Mouse (Mus musculus): ENCODE results near the gene Olfr52. TPM values are rescaled to one million over a fixed set of nuclear protein-coding genes. Genes with fewer than 3 reads are reported as not detected.
"Not testable (repeated sequence)": the region's sequence is repeated elsewhere in the genome, so short reads cannot be mapped to it uniquely, and the experiment has no call there.

The Olfr52 gene
- polyA plus RNA-seq, 1 experiment: not detected

GRCm38 (mm10) chr2:86179950-86180349 lies 5.5 kb downstream of the Olfr52 start:
- no peak overlapping the region for H3K4me3 ChIP-seq (ENCODE audit: insufficient read depth, poor library complexity, severe bottlenecking)
- H3K79me3 ChIP-seq (ENCODE audit: low read depth): no peaks in the 10 kb centered on the region
- no peaks in the 10 kb centered on the region for H3K79me2 ChIP-seq (ENCODE audit: control insufficient read depth, insufficient read depth)
- TF ChIP-seq MYOG (IDR thresholded peaks at IDR 0.05; ENCODE audit: control insufficient read depth, extremely low read depth, insufficient read length) (no peak), MAX (IDR thresholded peaks at IDR 0.05) (no peak), MYOD1 (IDR thresholded peaks at IDR 0.05; ENCODE audit: control insufficient read depth, insufficient read length, low read depth) (no peak), CEBPB (IDR thresholded peaks at IDR 0.05; ENCODE audit: low read depth) (no peak), FOSL1 (IDR thresholded peaks at IDR 0.05; ENCODE audit: insufficient read depth, low read length, poor library complexity, severe bottlenecking) (no peak), USF1 (IDR thresholded peaks at IDR 0.05; ENCODE audit: low read depth) (no peak), CTCF (IDR thresholded peaks at IDR 0.05; ENCODE audit: control insufficient read depth, insufficient read depth, insufficient read length) (no peak)
- H3K27me3 ChIP-seq (ENCODE audit: control insufficient read depth, insufficient read depth, insufficient read length): no peaks in the 10 kb centered on the region
- H3ac ChIP-seq (ENCODE audit: control insufficient read depth, insufficient read length, low read depth): no peak overlapping the region
- H3K36me3 ChIP-seq (ENCODE audit: control insufficient read depth, insufficient read depth): no peaks in the 10 kb centered on the region

GRCm38 (mm10) chr2:86177720-86178119 lies 7.8 kb downstream of the Olfr52 start, which contains the start of gene Olfr1044:
Olfr1044 (minus strand) TSS chr2:86177820.
- no peaks in the 10 kb centered on the region for H3K36me3 ChIP-seq (ENCODE audit: control insufficient read depth, insufficient read depth)
- H3K4me3 ChIP-seq (ENCODE audit: insufficient read depth, poor library complexity, severe bottlenecking): no peak within 1 kb of the TSS
- no peaks in the 10 kb centered on the region for H3K27me3 ChIP-seq (ENCODE audit: control insufficient read depth, insufficient read depth, insufficient read length)
- TF ChIP-seq USF1 (IDR thresholded peaks at IDR 0.05; ENCODE audit: low read depth) (no peak), CEBPB (IDR thresholded peaks at IDR 0.05; ENCODE audit: low read depth) (no peak), MAX (IDR thresholded peaks at IDR 0.05) (no peak), MYOG (IDR thresholded peaks at IDR 0.05; ENCODE audit: control insufficient read depth, extremely low read depth, insufficient read length) (no peak), FOSL1 (IDR thresholded peaks at IDR 0.05; ENCODE audit: insufficient read depth, low read length, poor library complexity, severe bottlenecking) (no peak), MYOD1 (IDR thresholded peaks at IDR 0.05; ENCODE audit: control insufficient read depth, insufficient read length, low read depth) (no peak), CTCF (IDR thresholded peaks at IDR 0.05; ENCODE audit: control insufficient read depth, insufficient read depth, insufficient read length) (no peak)
- no peaks in the 10 kb centered on the region for H3K79me3 ChIP-seq (ENCODE audit: low read depth)
- no peaks in the 10 kb centered on the region for H3K79me2 ChIP-seq (ENCODE audit: control insufficient read depth, insufficient read depth)
- H3ac ChIP-seq (ENCODE audit: control insufficient read depth, insufficient read length, low read depth): no peak within 1 kb of the TSS

- not testable (repeated sequence) for H3K79me3 ChIP-seq (ENCODE audit: low read depth); H3K79me2 ChIP-seq (ENCODE audit: control insufficient read depth, insufficient read depth); H3K36me3 ChIP-seq (ENCODE audit: control insufficient read depth, insufficient read depth); H3ac ChIP-seq (ENCODE audit: control insufficient read depth, insufficient read length, low read depth); H3K4me3 ChIP-seq (ENCODE audit: insufficient read depth, poor library complexity, severe bottlenecking); H3K27me3 ChIP-seq (ENCODE audit: control insufficient read depth, insufficient read depth, insufficient read length)
These were observed 10.1 kb downstream of the Olfr52 start for GRCm38 (mm10) chr2:86175422-86175821.

GRCm38 (mm10) chr2:86167422-86167821 lies 18.1 kb downstream of the Olfr52 start, which contains the start of gene Olfr1043:
Olfr1043 (minus strand) TSS chr2:86167522.
- Histone ChIP-seq H3ac (ENCODE audit: control insufficient read depth, insufficient read length, low read depth) (no peak within 1 kb of the TSS), H3K27me3 (ENCODE audit: control insufficient read depth, insufficient read depth, insufficient read length) (no peaks in the 10 kb centered on the region), H3K79me2 (ENCODE audit: control insufficient read depth, insufficient read depth) (no peaks in the 10 kb centered on the region), H3K79me3 (ENCODE audit: low read depth) (no peaks in the 10 kb centered on the region), H3K4me3 (ENCODE audit: insufficient read depth, poor library complexity, severe bottlenecking) (no peak within 1 kb of the TSS), H3K36me3 (ENCODE audit: control insufficient read depth, insufficient read depth) (no peaks in the 10 kb centered on the region)
- TF ChIP-seq CTCF (IDR thresholded peaks at IDR 0.05; ENCODE audit: control insufficient read depth, insufficient read depth, insufficient read length): no peak
- no peak for TF ChIP-seq MYOG (IDR thresholded peaks at IDR 0.05; ENCODE audit: control insufficient read depth, extremely low read depth, insufficient read length)
- TF ChIP-seq CEBPB (IDR thresholded peaks at IDR 0.05; ENCODE audit: low read depth): no peak
- no peak for TF ChIP-seq FOSL1 (IDR thresholded peaks at IDR 0.05; ENCODE audit: insufficient read depth, low read length, poor library complexity, severe bottlenecking)
- no peak for TF ChIP-seq MYOD1 (IDR thresholded peaks at IDR 0.05; ENCODE audit: control insufficient read depth, insufficient read length, low read depth)
- TF ChIP-seq USF1 (IDR thresholded peaks at IDR 0.05; ENCODE audit: low read depth): no peak
- no peak for TF ChIP-seq MAX (IDR thresholded peaks at IDR 0.05)

- Histone ChIP-seq H3K79me3 (ENCODE audit: low read depth) (no peaks in the 10 kb centered on the region), H3K27me3 (ENCODE audit: control insufficient read depth, insufficient read depth, insufficient read length) (no peaks in the 10 kb centered on the region), H3ac (ENCODE audit: control insufficient read depth, insufficient read length, low read depth) (no peak within 1 kb of the TSS), H3K79me2 (ENCODE audit: control insufficient read depth, insufficient read depth) (no peaks in the 10 kb centered on the region), H3K4me3 (ENCODE audit: insufficient read depth, poor library complexity, severe bottlenecking) (no peak within 1 kb of the TSS), H3K36me3 (ENCODE audit: control insufficient read depth, insufficient read depth) (no peaks in the 10 kb centered on the region)
- TF ChIP-seq MYOG (IDR thresholded peaks at IDR 0.05; ENCODE audit: control insufficient read depth, extremely low read depth, insufficient read length) (no peak), MAX (IDR thresholded peaks at IDR 0.05) (no peak), USF1 (IDR thresholded peaks at IDR 0.05; ENCODE audit: low read depth) (no peak), CTCF (IDR thresholded peaks at IDR 0.05; ENCODE audit: control insufficient read depth, insufficient read depth, insufficient read length) (no peak), MYOD1 (IDR thresholded peaks at IDR 0.05; ENCODE audit: control insufficient read depth, insufficient read length, low read depth) (no peak), CEBPB (IDR thresholded peaks at IDR 0.05; ENCODE audit: low read depth) (no peak), FOSL1 (IDR thresholded peaks at IDR 0.05; ENCODE audit: insufficient read depth, low read length, poor library complexity, severe bottlenecking) (no peak)
These were observed 23.7 kb downstream of the Olfr52 start, which contains the start of gene Olfr1042 for GRCm38 (mm10) chr2:86161738-86162137. Olfr1042 (minus strand) TSS chr2:86161838.

GRCm38 (mm10) chr2:86146632-86147031 lies 38.9 kb downstream of the Olfr52 start, which contains the start of gene Olfr1040:
Olfr1040 (minus strand) TSS chr2:86146732.
- H3K36me3 ChIP-seq (ENCODE audit: control insufficient read depth, insufficient read depth): no peaks in the 10 kb centered on the region

More at GRCm38 (mm10) chr2:86146632-86147031, 38.9 kb downstream of the Olfr52 start, which contains the start of gene Olfr1040:
- Histone ChIP-seq H3K79me2 (ENCODE audit: control insufficient read depth, insufficient read depth) (no peaks in the 10 kb centered on the region), H3K79me3 (ENCODE audit: low read depth) (no peaks in the 10 kb centered on the region), H3ac (ENCODE audit: control insufficient read depth, insufficient read length, low read depth) (no peak within 1 kb of the TSS), H3K4me3 (ENCODE audit: insufficient read depth, poor library complexity, severe bottlenecking) (no peak within 1 kb of the TSS), H3K27me3 (ENCODE audit: control insufficient read depth, insufficient read depth, insufficient read length) (no peaks in the 10 kb centered on the region)
- TF ChIP-seq MAX (IDR thresholded peaks at IDR 0.05) (no peak), FOSL1 (IDR thresholded peaks at IDR 0.05; ENCODE audit: insufficient read depth, low read length, poor library complexity, severe bottlenecking) (no peak), MYOG (IDR thresholded peaks at IDR 0.05; ENCODE audit: control insufficient read depth, extremely low read depth, insufficient read length) (no peak), USF1 (IDR thresholded peaks at IDR 0.05; ENCODE audit: low read depth) (no peak), CEBPB (IDR thresholded peaks at IDR 0.05; ENCODE audit: low read depth) (no peak), MYOD1 (IDR thresholded peaks at IDR 0.05; ENCODE audit: control insufficient read depth, insufficient read length, low read depth) (no peak), CTCF (IDR thresholded peaks at IDR 0.05; ENCODE audit: control insufficient read depth, insufficient read depth, insufficient read length) (no peak)

Measured in C2C12 (cell line).